Mouse (Mus musculus) forebrain, postnatal 0 days (tissue): Measurements from ENCODE around the gene Arid5b. TPM values are rescaled to one million over a fixed set of nuclear protein-coding genes. Genes with fewer than 3 reads are reported as not detected.

Experiments
- ATAC-seq: fragments of 200-750 bp; cut with Nextera tagmentation; 2 replicates; pipeline ENCODE4 v1.8.0; 2017; ENCODE audit warnings: mild to moderate bottlenecking, moderate library complexity
- DNase-seq: peaks from one replicate; pipeline ENCODE4 v3.0.0-alpha.2; 2015
- H3K27ac ChIP-seq: fragments of 300-500 bp; sonication (generic); 2 replicates; pipeline ENCODE4 v1.5.1; 2014; ENCODE audit warnings: low read depth, mild to moderate bottlenecking, antibody characterized with exemption, low read length, moderate library complexity, mixed read lengths
- H3K27me3 ChIP-seq: fragments of 300-500 bp; sonication (generic); 2 replicates; pipeline ENCODE4 v1.6.1; 2014; ENCODE audit warnings: mild to moderate bottlenecking, low read length, mixed read lengths; ENCODE audit not compliant: insufficient read depth
- H3K36me3 ChIP-seq: fragments of 300-500 bp; sonication (generic); 2 replicates; pipeline ENCODE4 v1.6.1; 2014; ENCODE audit warnings: mild to moderate bottlenecking, moderate library complexity; ENCODE audit not compliant: insufficient read depth
- H3K4me1 ChIP-seq: fragments of 300-500 bp; sonication (generic); 2 replicates; pipeline ENCODE4 v1.6.1; 2014; ENCODE audit warnings: antibody characterized with exemption; ENCODE audit not compliant: insufficient read depth
- H3K4me2 ChIP-seq: fragments of 300-500 bp; sonication (generic); 2 replicates; pipeline ENCODE4 v1.6.1; 2014; ENCODE audit warnings: low read depth, mild to moderate bottlenecking, moderate library complexity
- H3K4me3 ChIP-seq: fragments of 300-500 bp; sonication (generic); 2 replicates; pipeline ENCODE4 v1.5.1; 2014; ENCODE audit warnings: low read depth, low read length, mixed read lengths
- H3K9ac ChIP-seq: fragments of 300-500 bp; sonication (generic); 2 replicates; pipeline ENCODE4 v1.6.1; 2014; ENCODE audit warnings: mild to moderate bottlenecking
- H3K9me3 ChIP-seq: fragments of 300-500 bp; sonication (generic); 2 replicates; pipeline ENCODE4 v1.6.1; 2016; ENCODE audit warnings: low read length
- CTCF ChIP-seq: sonication (generic); IDR thresholded peaks from 2 replicates; pipeline ENCODE4 v1.5.1; 2016; ENCODE audit warnings: antibody characterized with exemption, control low read depth, low read depth
- WGBS: fragments of 180-500 bp; shearing (Covaris S2); extraction: QIAGEN DNeasy Blood & Tissue Kit; methylation state at CpG from one replicate; pipeline ENCODE4 v1.1.7; 2014; 5-methylcytosine and 5-hydroxymethylcytosine counted together
- polyA plus RNA-seq: library from polyadenylated mRNA; unstranded; fragments of >200 nt; fragmentation: Nextera tagmentation; extraction: Ambion mirVana; gene quantifications from 2 replicates; pipeline ENCODE4 v1.2.1, GENCODE M21; 2015
- total RNA-seq: library from RNA; depleted of rRNA; stranded (reverse); fragments of >200 nt; gene quantifications from 2 replicates; pipeline ENCODE4 v1.2.3, GENCODE M21; 2014

Arid5b gene
- total and polyA plus RNA-seq, 2 experiments from 2014 or later: 14.3 to 14.5 TPM

GRCm38 (mm10) chr10:68078708-68079107 lies 199.8 kb downstream of the Arid5b start:
- no peak for TF ChIP-seq CTCF
- no peak overlapping the region for H3K4me3 ChIP-seq
- H3K4me1 ChIP-seq: no peaks in the 10 kb centered on the region
- no peak overlapping the region for H3K4me2 ChIP-seq
- 98% methylated on average over 3 of the region's 3 CpGs for WGBS
- no peaks in the 10 kb centered on the region; the same call in 1 of the 2 replicates for H3K27me3 ChIP-seq
- ATAC-seq: no peak
- H3K9me3 ChIP-seq: no peaks in the 10 kb centered on the region
- no peak for DNase-seq
- H3K27ac ChIP-seq: no peak overlapping the region
- no peaks in the 10 kb centered on the region for H3K36me3 ChIP-seq
- H3K9ac ChIP-seq: no peak overlapping the region

GRCm38 (mm10) chr10:68075181-68075580 lies 203.4 kb downstream of the Arid5b start:
- no peaks in the 10 kb centered on the region for H3K9me3 ChIP-seq
- H3K4me2 ChIP-seq: no peak overlapping the region
- ATAC-seq (no peak), DNase-seq (no peak)
- no peaks in the 10 kb centered on the region; the same call in 1 of the 2 replicates for H3K27me3 ChIP-seq
- H3K4me3 ChIP-seq: no peak overlapping the region
- H3K9ac ChIP-seq: no peak overlapping the region
- 89% methylated on average over 5 of the region's 5 CpGs for WGBS
- no peaks in the 10 kb centered on the region for H3K4me1 ChIP-seq
- no peak overlapping the region for H3K27ac ChIP-seq
- TF ChIP-seq CTCF: no peak
- no peaks in the 10 kb centered on the region for H3K36me3 ChIP-seq

- Histone ChIP-seq H3K9me3 (no peaks in the 10 kb centered on the region), H3K4me2 (no peak overlapping the region), H3K9ac (no peak overlapping the region), H3K36me3 (no peaks in the 10 kb centered on the region), H3K27ac (no peak overlapping the region), H3K4me1 (no peaks in the 10 kb centered on the region), H3K4me3 (no peak overlapping the region), H3K27me3 (no peaks in the 10 kb centered on the region; the same call in 1 of the 2 replicates)
- TF ChIP-seq CTCF: no peak
- DNase-seq: no peak
- WGBS: 93% methylated on average over 12 of the region's 12 CpGs
- ATAC-seq: no peak
Observed at GRCm38 (mm10) chr10:68074291-68074690, 204.2 kb downstream of the Arid5b start.

GRCm38 (mm10) chr10:68072626-68073025 lies 205.9 kb downstream of the Arid5b start:
- Histone ChIP-seq H3K4me2 (no peak overlapping the region), H3K27ac (no peak overlapping the region), H3K4me3 (no peak overlapping the region), H3K4me1 (no peaks in the 10 kb centered on the region), H3K9ac (no peak overlapping the region), H3K9me3 (no peaks in the 10 kb centered on the region), H3K27me3 (no peaks in the 10 kb centered on the region; the same call in 1 of the 2 replicates), H3K36me3 (no peaks in the 10 kb centered on the region)
- no peak for TF ChIP-seq CTCF
- ATAC-seq: no peak
- no peak for DNase-seq
- 86% methylated on average over 4 of the region's 4 CpGs for WGBS

- Histone ChIP-seq H3K4me3 (no peak overlapping the region), H3K27ac (no peak overlapping the region), H3K9ac (no peak overlapping the region), H3K27me3 (no peaks in the 10 kb centered on the region; the same call in 1 of the 2 replicates), H3K9me3 (no peaks in the 10 kb centered on the region), H3K4me1 (no peaks in the 10 kb centered on the region), H3K4me2 (no peak overlapping the region), H3K36me3 (no peaks in the 10 kb centered on the region)
- 87% methylated on average over 7 of the region's 7 CpGs for WGBS
- TF ChIP-seq CTCF: no peak
- DNase-seq: no peak
- ATAC-seq: no peak
Observed at GRCm38 (mm10) chr10:68071041-68071440, 207.5 kb downstream of the Arid5b start.

GRCm38 (mm10) chr10:68068426-68068825 lies 210.1 kb downstream of the Arid5b start:
- Histone ChIP-seq H3K27me3 (no peaks in the 10 kb centered on the region; the same call in 1 of the 2 replicates), H3K4me1 (no peaks in the 10 kb centered on the region), H3K4me2 (no peak overlapping the region), H3K9me3 (no peaks in the 10 kb centered on the region), H3K9ac (no peak overlapping the region), H3K27ac (no peak overlapping the region), H3K36me3 (no peaks in the 10 kb centered on the region), H3K4me3 (no peak overlapping the region)
- no peak for TF ChIP-seq CTCF
- DNase-seq: no peak
- ATAC-seq: no peak
- WGBS: 80% methylated on average over 8 of the region's 8 CpGs

- no peak for TF ChIP-seq CTCF
- Histone ChIP-seq H3K4me3 (no peak overlapping the region), H3K9me3 (no peaks in the 10 kb centered on the region), H3K36me3 (no peaks in the 10 kb centered on the region), H3K27me3 (no peaks in the 10 kb centered on the region; the same call in 1 of the 2 replicates), H3K27ac (no peak overlapping the region), H3K9ac (no peak overlapping the region), H3K4me2 (no peak overlapping the region), H3K4me1 (no peaks in the 10 kb centered on the region)
- DNase-seq: no peak
- ATAC-seq: no peak
- WGBS: 85% methylated on average over 5 of the region's 5 CpGs
Observed at GRCm38 (mm10) chr10:68067961-68068360, 210.6 kb downstream of the Arid5b start.
